Mouse (Mus musculus): ENCODE results near the gene Gnao1.

DNA sequence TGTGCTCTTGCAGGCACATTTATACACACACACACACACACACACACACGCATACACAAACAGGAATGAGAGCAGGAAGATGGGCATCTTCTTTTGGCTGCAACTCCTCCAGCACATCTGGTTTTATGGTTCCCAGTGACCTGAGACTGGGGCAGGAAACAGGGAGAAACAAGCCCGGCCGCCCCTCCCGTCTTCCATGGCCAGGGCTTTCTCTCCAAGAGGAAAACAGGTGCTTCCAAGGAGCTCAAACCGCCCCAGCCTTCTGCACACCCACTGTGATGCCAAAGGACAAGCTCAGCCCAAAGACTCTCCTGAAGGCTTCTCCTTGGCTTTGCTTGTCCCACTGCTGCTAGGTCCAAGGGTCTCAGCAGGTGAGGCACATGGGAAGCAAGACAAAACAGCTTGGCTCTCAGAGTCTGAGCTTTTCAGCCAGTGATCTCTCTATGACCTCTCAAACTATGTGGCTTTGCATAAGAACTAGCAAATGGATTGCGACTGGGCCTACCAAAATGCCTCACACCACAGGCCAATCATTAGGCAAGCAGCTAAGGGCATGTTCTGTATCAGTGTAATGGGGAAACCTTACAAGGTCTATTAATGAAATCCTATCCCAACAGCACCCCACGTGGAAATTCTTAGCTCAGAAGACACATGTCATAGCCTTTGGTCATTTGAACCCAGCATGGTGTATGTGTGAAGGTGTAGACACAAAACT lies 160.0 kb downstream of the Gnao1 start:
- TF ChIP-seq CTCF (IDR thresholded peaks at IDR 0.05; ENCODE audit: borderline replicate concordance, control insufficient read depth, extremely low read depth, insufficient read depth, low read length, poor library complexity) = no peak
- TF ChIP-seq POLR2A (IDR thresholded peaks at IDR 0.05; ENCODE audit: control insufficient read depth, extremely low read depth, insufficient read depth, low read length, poor library complexity) = no peak

Data from thymus, adult 2 months (tissue).